Mouse (Mus musculus) kidney, adult 2 months (tissue): ENCODE measurements around the gene Nod1.

Source experiments
- CTCF ChIP-seq: fragments of 200-500 bp; conservative IDR thresholded peaks from 2 replicates; pipeline ENCODE4 v1.5.1; 2011; ENCODE audit warnings: low read depth, mild to moderate bottlenecking, control low read depth, low read length, moderate library complexity, mixed read lengths; ENCODE audit not compliant: insufficient read depth, insufficient read length
- POLR2A ChIP-seq: fragments of 200-500 bp; IDR thresholded peaks from one replicate; pipeline ENCODE4 v1.6.1; 2011; ENCODE audit warnings: low read depth, low read length, control low read depth

DNA sequence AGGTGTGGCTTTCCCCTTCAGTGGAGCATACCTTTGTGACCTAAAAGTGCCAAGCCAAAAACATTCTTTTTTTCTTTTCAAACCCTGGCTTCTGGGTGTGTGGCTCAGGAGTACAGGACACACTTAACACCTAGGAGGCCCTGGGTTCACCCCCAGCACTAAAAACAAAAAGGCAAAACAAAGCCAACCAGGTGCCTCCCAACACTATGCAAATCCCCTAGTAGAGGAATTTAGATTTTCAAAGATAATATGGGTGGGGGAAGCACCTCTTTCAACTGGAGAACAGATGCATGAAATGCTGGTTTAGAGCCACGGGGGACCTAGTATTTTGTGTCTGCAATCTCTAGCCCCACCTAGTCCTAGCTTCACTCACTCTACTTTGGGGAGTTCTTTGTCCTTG, 7.7 kb downstream of the Nod1 start:
- TF ChIP-seq CTCF (no peak), POLR2A (no peak)
